Mouse (Mus musculus) midbrain, embryonic 11.5 days (tissue): ENCODE results near the gene Clcc1. TPM values are rescaled to one million over a fixed set of nuclear protein-coding genes. Genes with fewer than 3 reads are reported as not detected.
"Not testable (repeated sequence)": the region's sequence is repeated elsewhere in the genome, so short reads cannot be mapped to it uniquely, and the experiment has no call there.

ENCODE experiments used
- ATAC-seq: fragments of 200-750 bp; cut with Nextera tagmentation; 2 replicates; pipeline ENCODE4 v1.8.0; 2017; ENCODE audit warnings: moderate TSS enrichment, moderate library complexity; ENCODE audit not compliant: low FRiP score
- DNase-seq: peaks from one replicate; pipeline ENCODE4 v3.0.0; 2015; ENCODE audit warnings: low spot score; ENCODE audit errors: missing footprints
- H3K27ac ChIP-seq: fragments of 300-500 bp; sonication (generic); 2 replicates; pipeline ENCODE4 v1.5.1; 2014; ENCODE audit warnings: low read depth, low read length
- H3K27me3 ChIP-seq: fragments of 300-500 bp; sonication (generic); 2 replicates; pipeline ENCODE4 v1.6.1; 2014; ENCODE audit warnings: mild to moderate bottlenecking, low read length, moderate library complexity, mixed read lengths; ENCODE audit not compliant: control insufficient read depth, insufficient read depth
- H3K36me3 ChIP-seq: fragments of 300-500 bp; sonication (generic); 2 replicates; pipeline ENCODE4 v1.6.1; 2014; ENCODE audit warnings: mild to moderate bottlenecking, low read length, moderate library complexity, mixed read lengths; ENCODE audit not compliant: control insufficient read depth, insufficient read depth
- H3K4me1 ChIP-seq: fragments of 300-500 bp; sonication (generic); 2 replicates; pipeline ENCODE4 v1.6.1; 2014; ENCODE audit warnings: low read length; ENCODE audit not compliant: control insufficient read depth, insufficient read depth
- H3K4me2 ChIP-seq: fragments of 300-500 bp; sonication (generic); 2 replicates; pipeline ENCODE4 v1.6.1; 2014; ENCODE audit warnings: mild to moderate bottlenecking, moderate library complexity
- H3K4me3 ChIP-seq: fragments of 300-500 bp; sonication (generic); 2 replicates; pipeline ENCODE4 v1.5.1; 2014; ENCODE audit warnings: low read depth, low read length
- H3K9ac ChIP-seq: fragments of 300-500 bp; sonication (generic); 2 replicates; pipeline ENCODE4 v1.6.1; 2014; ENCODE audit warnings: low read length
- H3K9me3 ChIP-seq: fragments of 300-500 bp; sonication (generic); 2 replicates; pipeline ENCODE4 v1.6.1; 2016; ENCODE audit warnings: low read length; ENCODE audit not compliant: control insufficient read depth
- WGBS: fragments of 180-500 bp; shearing (Covaris S2); extraction: QIAGEN DNeasy Blood & Tissue Kit; methylation state at CpG from one replicate; pipeline ENCODE4 v1.1.7; 2014; 5-methylcytosine and 5-hydroxymethylcytosine counted together
- polyA plus RNA-seq: library from polyadenylated mRNA; unstranded; fragments of >200 nt; fragmentation: Nextera tagmentation; extraction: Ambion mirVana; gene quantifications from 2 replicates; pipeline ENCODE4 v1.2.1, GENCODE M21; 2014

The Clcc1 gene
- polyA plus RNA-seq, 1 experiment from 2014 or later, result 76.2 TPM

DNA sequence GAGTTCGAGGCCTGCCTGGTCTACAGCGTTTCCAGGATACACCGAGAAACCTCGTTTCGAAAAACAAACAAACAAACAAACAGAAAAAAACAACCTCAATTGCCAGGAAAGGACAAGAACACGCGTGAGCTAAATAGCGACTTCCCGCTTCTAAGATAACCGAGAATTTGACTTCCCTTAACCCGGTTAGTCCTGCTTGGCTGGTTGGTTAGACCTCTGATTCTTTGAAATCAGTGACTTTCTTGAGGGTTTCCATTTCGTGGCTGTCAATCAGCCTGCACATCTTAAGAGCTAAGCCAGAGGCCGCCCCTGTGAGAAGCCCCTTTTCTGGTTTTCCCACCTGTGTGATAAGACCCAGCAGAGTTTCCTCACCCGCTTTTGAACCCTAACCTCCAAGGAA lies 853 bp downstream of the Clcc1 start:
- Histone ChIP-seq H3K9me3 (no peaks in the 10 kb centered on the region), H3K36me3 (no peaks in the 10 kb centered on the region), H3K4me2 (peak overlapping the region; percentile 45), H3K4me1 (peaks cover 8% of the 10 kb centered on the region; the same call in 1 of the 2 replicates), H3K4me3 (peak overlapping the region; percentile 73), H3K9ac (peak overlapping the region; percentile 3; the same call in 1 of the 2 replicates), H3K27me3 (no peaks in the 10 kb centered on the region), H3K27ac (no peak overlapping the region)
- WGBS, result 26% methylated on average over 14 of the region's 14 CpGs
- ATAC-seq, result no peak
- DNase-seq, result peak; percentile 92

DNA sequence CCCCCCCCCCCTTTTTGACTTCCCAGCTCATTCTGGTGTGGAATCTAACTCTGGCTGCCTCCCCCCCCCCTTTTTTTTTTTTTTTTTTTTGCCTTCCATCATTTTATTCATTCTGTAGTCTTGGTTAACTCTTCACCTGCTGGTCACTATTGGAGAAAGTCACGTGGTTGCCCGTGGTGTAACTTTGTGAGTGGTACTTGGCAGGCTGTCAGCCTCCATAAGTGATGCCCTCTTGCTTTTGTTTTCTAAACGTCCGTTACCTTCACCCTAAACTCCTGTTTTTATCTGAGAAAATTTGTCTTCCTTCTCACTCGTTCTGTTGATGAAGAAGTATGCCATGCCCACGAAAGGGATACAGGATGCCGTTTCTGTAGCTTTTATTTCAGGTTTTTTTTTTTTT lies 1.8 kb downstream of the Clcc1 start:
- no peaks in the 10 kb centered on the region for H3K27me3 ChIP-seq
- no peak overlapping the region for H3K4me3 ChIP-seq
- H3K9ac ChIP-seq, result no peak overlapping the region
- no peak for ATAC-seq
- H3K27ac ChIP-seq, result no peak overlapping the region
- no peak for DNase-seq
- H3K4me1 ChIP-seq, result peaks cover 8% of the 10 kb centered on the region; the same call in 1 of the 2 replicates
- no peaks in the 10 kb centered on the region for H3K36me3 ChIP-seq
- no peaks in the 10 kb centered on the region for H3K9me3 ChIP-seq
- no peak overlapping the region for H3K4me2 ChIP-seq
- 88% methylated on average over 7 of the region's 7 CpGs for WGBS

DNA sequence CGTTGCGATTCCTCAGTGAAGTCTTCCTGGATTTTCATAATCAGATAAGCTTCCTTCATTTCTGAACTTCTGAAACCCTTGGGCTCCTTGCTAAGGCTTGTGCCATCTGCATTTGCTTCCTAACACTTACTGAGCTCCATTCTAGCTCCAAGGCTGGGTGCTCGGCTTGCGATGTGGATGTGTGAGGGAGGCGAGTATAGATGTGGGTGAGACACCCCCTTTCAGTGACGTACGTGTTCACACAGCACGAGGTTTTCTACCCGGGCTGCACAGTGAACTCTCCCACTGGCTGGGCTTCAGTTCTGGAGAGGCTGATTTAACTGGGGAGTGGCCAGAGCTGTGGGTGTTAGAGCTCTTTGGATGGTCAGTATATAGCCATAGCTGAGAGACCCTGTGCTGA lies 4.9 kb downstream of the Clcc1 start:
- DNase-seq, result no peak
- WGBS, result 93% methylated on average over 9 of the region's 9 CpGs
- H3K36me3 ChIP-seq, result peaks cover 8% of the 10 kb centered on the region; the same call in 1 of the 2 replicates

DNA sequence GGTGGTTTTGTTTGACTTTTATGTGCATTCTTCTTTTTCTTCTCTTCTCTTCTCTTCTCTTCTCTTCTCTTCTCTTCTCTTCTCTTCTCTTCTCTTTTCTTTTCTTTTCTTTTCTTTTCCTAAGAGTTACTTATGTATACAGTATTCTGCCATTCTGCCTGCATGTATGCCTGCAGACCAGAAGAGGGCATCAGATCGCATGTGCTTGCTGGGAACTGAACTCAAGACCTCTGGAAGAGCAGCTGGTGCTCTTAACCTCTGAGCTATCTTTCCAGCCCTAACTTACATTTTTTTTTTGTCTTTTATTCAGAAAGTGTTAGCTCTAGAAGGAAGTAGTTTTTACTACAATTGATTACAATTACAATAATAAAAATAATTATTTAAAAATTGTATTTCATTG lies 7.2 kb downstream of the Clcc1 start:
- ATAC-seq (no peak), DNase-seq (no peak)
- Histone ChIP-seq H3K36me3 (peaks cover 13% of the 10 kb centered on the region), H3K4me1 (no peaks in the 10 kb centered on the region), H3K9me3 (no peaks in the 10 kb centered on the region), H3K4me3 (no peak overlapping the region), H3K9ac (no peak overlapping the region), H3K4me2 (no peak overlapping the region), H3K27me3 (no peaks in the 10 kb centered on the region), H3K27ac (no peak overlapping the region)
- 83% methylated on average over 1 of the region's 1 CpGs for WGBS

More for the DNA sequence above, 4.9 kb downstream of the Clcc1 start:
- H3K4me3 ChIP-seq, result no peak overlapping the region
- H3K4me2 ChIP-seq, result no peak overlapping the region
- peaks cover 6% of the 10 kb centered on the region; the same call in 1 of the 2 replicates for H3K4me1 ChIP-seq
- ATAC-seq, result no peak
- no peak overlapping the region for H3K9ac ChIP-seq
- H3K27ac ChIP-seq, result no peak overlapping the region
- H3K9me3 ChIP-seq, result no peaks in the 10 kb centered on the region
- H3K27me3 ChIP-seq, result no peaks in the 10 kb centered on the region

DNA sequence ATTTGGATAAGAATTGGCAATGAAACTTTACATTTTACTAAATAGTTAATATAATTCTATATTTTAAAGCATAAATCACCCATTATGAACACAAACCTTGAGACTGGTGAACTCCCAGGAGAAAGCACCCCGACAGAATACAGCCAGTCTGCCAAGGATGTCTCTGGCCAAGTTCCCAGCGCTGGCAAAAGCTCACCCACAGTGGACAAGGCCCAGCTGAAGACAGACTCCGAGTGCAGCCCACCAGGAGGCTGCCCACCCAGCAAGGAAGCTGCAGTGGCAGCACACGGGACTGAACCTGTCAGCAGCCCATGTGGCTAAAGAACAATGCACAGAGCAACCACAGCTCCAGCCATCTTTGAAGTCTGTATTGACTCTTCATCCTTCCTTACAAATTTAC lies 22.9 kb downstream of the Clcc1 start:
- Histone ChIP-seq H3K27me3 (no peaks in the 10 kb centered on the region), H3K4me1 (no peaks in the 10 kb centered on the region), H3K36me3 (peaks cover 33% of the 10 kb centered on the region), H3K27ac (no peak overlapping the region), H3K9me3 (no peaks in the 10 kb centered on the region), H3K4me2 (no peak overlapping the region), H3K4me3 (no peak overlapping the region), H3K9ac (no peak overlapping the region)
- WGBS, result 85% methylated on average over 4 of the region's 4 CpGs
- no peak for ATAC-seq
- no peak for DNase-seq

DNA sequence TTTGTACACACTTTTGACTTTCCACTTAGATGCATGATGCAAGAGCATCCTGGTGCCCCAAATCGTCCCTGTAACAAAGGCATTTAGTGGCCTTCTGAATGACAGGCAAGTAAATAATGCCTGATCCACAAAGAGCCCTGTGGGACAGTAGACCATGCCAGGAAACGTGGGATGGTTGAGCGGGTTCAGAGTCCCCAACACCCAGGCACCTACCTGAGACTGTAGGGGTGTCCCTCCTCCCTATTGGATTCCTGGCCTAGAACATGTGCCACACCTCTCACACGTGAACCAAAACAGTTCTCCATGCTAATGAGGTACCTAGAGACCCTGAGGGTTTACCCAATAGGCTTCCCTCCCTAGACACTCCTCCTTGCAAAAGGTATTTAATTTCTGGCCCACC lies 27.3 kb downstream of the Clcc1 start:
- Histone ChIP-seq H3K36me3 (peaks cover 28% of the 10 kb centered on the region), H3K9me3 (no peaks in the 10 kb centered on the region), H3K4me2 (no peak overlapping the region), H3K4me3 (no peak overlapping the region), H3K4me1 (no peaks in the 10 kb centered on the region), H3K27me3 (no peaks in the 10 kb centered on the region), H3K9ac (no peak overlapping the region), H3K27ac (no peak overlapping the region)
- no peak for DNase-seq
- no peak for ATAC-seq
- 85% methylated on average over 4 of the region's 4 CpGs for WGBS

DNA sequence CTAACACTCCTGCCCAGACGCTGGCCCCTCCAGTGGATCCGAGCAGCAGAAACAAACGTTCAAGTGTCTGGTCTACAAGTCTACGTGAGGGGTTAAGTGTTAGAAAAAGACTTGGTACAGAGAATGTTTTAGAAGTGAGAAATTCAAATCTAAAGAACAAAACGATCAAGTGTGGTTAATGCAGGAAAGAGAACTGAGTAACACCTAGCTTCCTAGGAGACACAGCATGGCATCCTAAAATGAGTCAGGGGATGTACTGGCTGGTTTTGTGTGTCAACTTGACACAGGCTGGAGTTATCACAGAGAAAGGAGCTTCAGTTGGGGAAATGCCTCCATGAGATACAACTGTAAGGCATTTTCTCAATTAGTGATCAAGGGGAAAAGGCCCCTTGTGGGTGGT lies 29.9 kb downstream of the Clcc1 start:
- not testable (repeated sequence) for ATAC-seq, H3K4me3 ChIP-seq, H3K27ac ChIP-seq, H3K9me3 ChIP-seq, H3K9ac ChIP-seq, H3K4me1 ChIP-seq, H3K4me2 ChIP-seq, H3K27me3 ChIP-seq
- peak; percentile 33 for DNase-seq
- H3K36me3 ChIP-seq, result peaks cover 25% of the 10 kb centered on the region
- 93% methylated on average over 5 of the region's 5 CpGs for WGBS

DNA sequence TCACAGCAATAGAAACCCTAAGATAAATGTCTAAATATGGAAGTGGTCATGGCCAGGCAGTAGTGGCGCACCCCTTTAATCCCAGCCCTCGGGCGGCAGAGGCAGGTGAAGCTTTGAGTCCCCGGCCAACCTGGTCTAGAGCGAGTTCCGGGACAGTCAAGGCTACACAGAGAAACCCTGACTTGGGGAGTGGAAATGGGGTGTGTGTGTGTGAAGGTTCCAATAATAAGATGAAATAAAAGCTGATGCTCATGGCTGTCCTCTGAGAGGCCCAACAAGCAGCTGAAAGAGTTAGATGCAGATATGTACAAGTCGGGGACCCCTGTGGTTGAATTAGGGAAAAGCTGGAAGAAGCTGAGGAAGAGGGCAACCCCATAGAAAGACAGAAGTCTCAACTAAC lies 32.0 kb downstream of the Clcc1 start:
- Histone ChIP-seq H3K9ac (no peak overlapping the region), H3K9me3 (no peaks in the 10 kb centered on the region), H3K4me3 (no peak overlapping the region), H3K4me1 (no peaks in the 10 kb centered on the region), H3K4me2 (no peak overlapping the region), H3K27me3 (no peaks in the 10 kb centered on the region), H3K36me3 (peaks cover 22% of the 10 kb centered on the region), H3K27ac (no peak overlapping the region)
- WGBS, result 96% methylated on average over 7 of the region's 7 CpGs
- ATAC-seq (no peak), DNase-seq (peak; percentile 66)

DNA sequence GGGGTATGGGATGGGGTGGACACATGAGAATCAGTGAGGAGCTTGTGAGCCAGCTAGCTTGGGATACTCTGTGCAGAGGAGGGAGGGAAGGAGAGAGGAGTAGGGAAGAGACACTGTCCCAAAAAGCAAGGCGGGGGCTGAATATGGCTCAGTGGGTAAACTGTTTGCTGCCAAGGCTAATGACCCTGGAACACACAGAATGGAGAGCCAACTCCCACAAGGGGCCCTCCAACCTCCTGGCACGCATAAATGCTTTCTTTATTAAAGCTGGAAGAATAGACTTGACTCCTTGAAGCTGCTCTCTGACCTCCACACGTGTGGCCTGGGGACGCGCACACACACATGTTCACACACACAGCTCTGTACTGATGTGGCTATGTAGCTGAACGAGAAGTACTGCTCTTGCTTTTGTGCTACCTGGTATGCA lies 35.3 kb downstream of the Clcc1 start:
- DNase-seq (peak; percentile 59), ATAC-seq (no peak)
- Histone ChIP-seq H3K4me1 (no peaks in the 10 kb centered on the region), H3K4me2 (no peak overlapping the region), H3K4me3 (no peak overlapping the region), H3K9ac (no peak overlapping the region), H3K27me3 (no peaks in the 10 kb centered on the region), H3K36me3 (peaks cover 9% of the 10 kb centered on the region), H3K27ac (no peak overlapping the region), H3K9me3 (no peaks in the 10 kb centered on the region)
- 87% methylated on average over 6 of the region's 6 CpGs for WGBS

DNA sequence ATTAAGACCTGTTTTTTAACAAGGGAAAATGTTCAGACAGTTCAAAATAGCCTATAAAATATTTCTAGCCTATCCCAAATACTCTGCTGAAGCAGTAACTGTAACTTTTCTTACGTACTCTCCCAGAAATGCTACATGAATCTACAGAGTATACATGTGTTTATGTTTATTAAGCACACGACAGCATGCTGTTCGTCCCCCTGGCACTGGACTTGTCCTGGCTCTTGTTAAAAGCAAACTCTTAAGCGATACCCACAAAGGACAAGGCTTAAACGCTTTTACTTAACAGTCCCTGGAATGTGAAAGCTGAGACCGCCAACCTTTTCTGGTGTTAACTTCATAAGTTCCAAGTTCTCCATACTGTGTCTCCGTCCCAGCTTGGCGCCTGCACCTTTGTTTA lies 35.7 kb downstream of the Clcc1 start:
- 89% methylated on average over 8 of the region's 8 CpGs for WGBS
- Histone ChIP-seq H3K4me1 (no peaks in the 10 kb centered on the region), H3K27ac (no peak overlapping the region), H3K4me2 (no peak overlapping the region), H3K9ac (no peak overlapping the region), H3K36me3 (peaks cover 9% of the 10 kb centered on the region), H3K4me3 (no peak overlapping the region), H3K9me3 (no peaks in the 10 kb centered on the region), H3K27me3 (no peaks in the 10 kb centered on the region)
- DNase-seq (peak; percentile 65), ATAC-seq (no peak)
